Mouse (Mus musculus) erythroblast, adult 5-6 weeks (primary cell): ENCODE results near the gene Cuzd1. TPM values are rescaled to one million over a fixed set of nuclear protein-coding genes. Genes with fewer than 3 reads are reported as not detected.

Source experiments
- ATAC-seq: replicated peaks from 2 replicates; pipeline ENCODE4 v1.8.0; 2016; ENCODE audit warnings: moderate number of reproducible peaks, mild to moderate bottlenecking, moderate TSS enrichment, inconsistent platforms; ENCODE audit not compliant: poor library complexity, low FRiP score, severe bottlenecking
- total RNA-seq, 2 experiments: library from RNA; stranded (forward) in 1 of 2; stranded (reverse) in 1 of 2; fragments of 150-400 nt in 1 of 2; fragments of 200-764, 138-1000 nt in 1 of 2; gene quantifications; 2 replicates each; pipeline versions ENCODE4 v1.2.3 to v1.2.4; 2015 to 2017; ENCODE audit warnings: low replicate concordance in 2 of 2

Cuzd1 gene
- total RNA-seq, 2 experiments from 2014 or later, result not detected

DNA sequence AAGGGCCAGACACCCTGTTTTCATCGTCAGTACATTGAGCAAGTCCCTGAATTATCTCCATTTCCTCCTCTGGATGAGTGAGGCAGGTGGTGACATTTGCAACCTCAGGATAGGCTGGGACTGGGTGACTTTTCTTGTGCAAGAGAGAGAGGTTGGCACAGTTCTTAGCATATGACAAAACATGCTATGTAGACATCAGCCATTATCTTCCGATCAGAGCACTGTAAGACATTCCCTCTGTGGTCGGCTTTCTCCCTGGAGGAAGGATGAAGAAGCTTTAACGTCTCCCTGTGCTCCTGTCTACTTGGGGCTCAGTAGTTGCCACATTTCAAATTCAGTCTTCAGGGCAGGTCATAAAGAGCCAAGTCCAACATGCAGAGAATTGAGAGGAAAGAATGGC is 57.8 kb downstream of the Cuzd1 start:
- no peak for ATAC-seq

DNA sequence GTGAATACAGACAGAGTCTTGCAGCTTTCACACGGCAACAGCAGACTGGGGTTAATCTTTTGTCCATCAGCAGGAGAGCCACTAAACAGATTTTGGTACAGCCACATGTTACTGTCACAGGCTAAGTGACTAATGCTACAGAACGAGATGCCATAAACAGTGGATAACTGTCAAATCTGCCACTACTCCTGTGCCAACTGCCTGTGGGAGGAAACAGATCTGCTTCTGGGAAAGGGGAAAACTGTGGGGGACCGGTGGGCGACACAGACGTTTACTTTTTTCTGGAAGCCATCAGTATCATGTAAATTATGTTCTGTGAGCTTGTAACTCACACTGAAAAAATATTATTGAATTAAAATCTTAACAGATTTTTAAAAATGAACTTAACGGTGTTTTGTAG is 61.1 kb downstream of the Cuzd1 start:
- no peak for ATAC-seq

Other genes with a start within 250 kb of the Cuzd1 start
- gene 4933402N03Rik, start 176.0 kb downstream of the Cuzd1 start, total RNA-seq (2015; ENCODE audit: low replicate concordance), result not detected in 2 replicates
- not detected in 2 replicates for gene 4933402N03Rik, start 176.0 kb downstream of the Cuzd1 start, total RNA-seq (2017; ENCODE audit: low replicate concordance)
- not detected in 2 replicates for gene 5430419D17Rik, start 147.9 kb downstream of the Cuzd1 start, total RNA-seq (2015; ENCODE audit: low replicate concordance)
- gene 5430419D17Rik, start 147.9 kb downstream of the Cuzd1 start, total RNA-seq (2017; ENCODE audit: low replicate concordance), result not detected in 2 replicates
- gene Fam24b, start 7.2 kb upstream of the Cuzd1 start, total RNA-seq (2015; ENCODE audit: low replicate concordance), result not detected in 2 replicates
- gene Fam24b, start 7.2 kb upstream of the Cuzd1 start, total RNA-seq (2017; ENCODE audit: low replicate concordance), result not detected in 2 replicates
- not detected in 2 replicates for gene Fam24a, start 11.6 kb upstream of the Cuzd1 start, total RNA-seq (2015; ENCODE audit: low replicate concordance)
- gene Fam24a, start 11.6 kb upstream of the Cuzd1 start, total RNA-seq (2017; ENCODE audit: low replicate concordance), result not detected in 2 replicates
- gene 2310057M21Rik, start 40.5 kb upstream of the Cuzd1 start, total RNA-seq (2015; ENCODE audit: low replicate concordance), result 1.9 TPM in 2 replicates
- gene 2310057M21Rik, start 40.5 kb upstream of the Cuzd1 start, total RNA-seq (2017; ENCODE audit: low replicate concordance), result 2.5 and 2.6 TPM in 2 replicates
- 0.96 and 6.9 TPM in 2 replicates for gene Pstk, start 48.8 kb upstream of the Cuzd1 start, total RNA-seq (2015; ENCODE audit: low replicate concordance)
- 0.51 and 4.2 TPM in 2 replicates for gene Pstk, start 48.8 kb upstream of the Cuzd1 start, total RNA-seq (2017; ENCODE audit: low replicate concordance)
- gene Ikzf5, start 88.2 kb upstream of the Cuzd1 start, total RNA-seq (2015; ENCODE audit: low replicate concordance), result 29.3 and 48.6 TPM in 2 replicates
- 24.5 and 33.7 TPM in 2 replicates for gene Ikzf5, start 88.2 kb upstream of the Cuzd1 start, total RNA-seq (2017; ENCODE audit: low replicate concordance)
- gene Acadsb, start 88.3 kb upstream of the Cuzd1 start, total RNA-seq (2015; ENCODE audit: low replicate concordance), result 3.8 and 15.0 TPM in 2 replicates
- 13.1 and 19.5 TPM in 2 replicates for gene Acadsb, start 88.3 kb upstream of the Cuzd1 start, total RNA-seq (2017; ENCODE audit: low replicate concordance)
- gene Hmx3, start 220.6 kb upstream of the Cuzd1 start, total RNA-seq (2015; ENCODE audit: low replicate concordance), result not detected in 2 replicates
- not detected in 2 replicates for gene Hmx3, start 220.6 kb upstream of the Cuzd1 start, total RNA-seq (2017; ENCODE audit: low replicate concordance)
- not detected in 2 replicates for gene Hmx2, start 226.5 kb upstream of the Cuzd1 start, total RNA-seq (2015; ENCODE audit: low replicate concordance)
- not detected in 2 replicates for gene Hmx2, start 226.5 kb upstream of the Cuzd1 start, total RNA-seq (2017; ENCODE audit: low replicate concordance)
- gene Bub3, start 237.9 kb upstream of the Cuzd1 start, total RNA-seq (2015; ENCODE audit: low replicate concordance), result 44.7 and 58.2 TPM in 2 replicates
- 30.2 and 31.6 TPM in 2 replicates for gene Bub3, start 237.9 kb upstream of the Cuzd1 start, total RNA-seq (2017; ENCODE audit: low replicate concordance)